Mouse (Mus musculus) CH12.LX (cell line): ENCODE results near the gene Mcrs1. TPM values are rescaled to one million over a fixed set of nuclear protein-coding genes. Genes with fewer than 3 reads are reported as not detected.
"Not testable (repeated sequence)": the region's sequence is repeated elsewhere in the genome, so short reads cannot be mapped to it uniquely, and the experiment has no call there.

ENCODE experiments used
- DNase-seq: peaks from one replicate; pipeline ENCODE4 v3.0.0-alpha.2; 2013; ENCODE audit errors: extremely low read depth
- H3K27ac ChIP-seq: 2 replicates; pipeline ENCODE4 v1.5.1; 2012; ENCODE audit warnings: low read depth, mild to moderate bottlenecking, control low read depth, moderate library complexity; ENCODE audit not compliant: insufficient read depth
- H3K27me3 ChIP-seq: replicated peaks from 2 replicates; pipeline ENCODE3; 2012; ENCODE audit warnings: inconsistent platforms
- H3K36me3 ChIP-seq, 2 experiments: replicated peaks in 1 of 2; 2 replicates each; pipeline versions ENCODE3 to v1.6.1; 2012; ENCODE audit warnings: inconsistent platforms in 1 of 2, low read length in 1 of 2, mild to moderate bottlenecking in 1 of 2, mixed read lengths in 1 of 2, moderate library complexity in 1 of 2; ENCODE audit not compliant: control insufficient read depth in 1 of 2, insufficient read depth in 1 of 2
- H3K4me1 ChIP-seq, 2 experiments: 2 replicates each; pipeline ENCODE4 v1.6.1; 2012; ENCODE audit warnings: inconsistent platforms in 1 of 2, moderate library complexity in 1 of 2; ENCODE audit not compliant: insufficient read depth in 2 of 2, control insufficient read depth in 1 of 2
- H3K4me2 ChIP-seq: 2 replicates; pipeline ENCODE4 v1.6.1; 2012; ENCODE audit warnings: low read depth, mild to moderate bottlenecking, control low read depth; ENCODE audit not compliant: poor library complexity, insufficient read depth, severe bottlenecking
- H3K4me3 ChIP-seq, 3 experiments: fragments of 150-350 bp in 1 of 3; sonication (generic) in 1 of 3; replicated peaks in 1 of 3; 2 replicates each; pipeline versions ENCODE3 to v1.5.1; 2011 to 2012; ENCODE audit warnings: low read depth in 2 of 3, low read length in 2 of 3, mild to moderate bottlenecking in 2 of 3, moderate library complexity in 2 of 3, control low read depth in 1 of 3, improper control_type of control experiment in 1 of 3, inconsistent platforms in 1 of 3, mixed read lengths in 1 of 3; ENCODE audit not compliant: poor library complexity in 1 of 3
- H3K79me2 ChIP-seq: replicated peaks from 2 replicates; pipeline ENCODE4 v1.6.1; 2012; ENCODE audit warnings: mild to moderate bottlenecking, moderate library complexity; ENCODE audit not compliant: control insufficient read depth, poor library complexity, insufficient read depth, severe bottlenecking; ENCODE audit errors: extremely low read depth
- H3K9ac ChIP-seq: 2 replicates; pipeline ENCODE4 v1.6.1; 2012; ENCODE audit warnings: low read depth, mild to moderate bottlenecking, control low read depth, moderate library complexity; ENCODE audit not compliant: insufficient read depth
- H3K9me3 ChIP-seq: replicated peaks from 2 replicates; pipeline ENCODE3; 2012; ENCODE audit warnings: low read length, inconsistent platforms, mixed read lengths
- CHD1 ChIP-seq: IDR thresholded peaks from 2 replicates; pipeline ENCODE4 v1.6.1; 2012; ENCODE audit warnings: low read depth, low read length, improper control_type of control experiment, inconsistent platforms
- E2F4 ChIP-seq: IDR thresholded peaks from 2 replicates; pipeline ENCODE4 v1.6.1; 2011; ENCODE audit warnings: low read depth, low read length, improper control_type of control experiment; ENCODE audit not compliant: insufficient replicate concordance
- EP300 ChIP-seq: IDR thresholded peaks from 2 replicates; pipeline ENCODE4 v1.6.1; 2011; ENCODE audit warnings: low read length, improper control_type of control experiment
- GABPA ChIP-seq: IDR thresholded peaks from 2 replicates; pipeline ENCODE4 v1.6.1; 2012; ENCODE audit warnings: low read depth, low read length, improper control_type of control experiment, inconsistent platforms; ENCODE audit not compliant: insufficient replicate concordance
- IRF4 ChIP-seq: IDR thresholded peaks from 2 replicates; pipeline ENCODE4 v1.6.1; 2014; ENCODE audit warnings: low read depth, mild to moderate bottlenecking, inconsistent platforms, low read length, improper control_type of control experiment
- JUN ChIP-seq: IDR thresholded peaks from 2 replicates; pipeline ENCODE4 v1.6.1; 2011; ENCODE audit warnings: low read depth, mild to moderate bottlenecking, low read length, improper control_type of control experiment, moderate library complexity; ENCODE audit not compliant: insufficient read depth
- KAT2A ChIP-seq: IDR thresholded peaks from 2 replicates; pipeline ENCODE4 v1.6.1; 2012; ENCODE audit warnings: low read length, improper control_type of control experiment, inconsistent platforms; ENCODE audit not compliant: insufficient replicate concordance
- MAFK ChIP-seq: IDR thresholded peaks from 2 replicates; pipeline ENCODE4 v1.6.1; 2011; ENCODE audit warnings: low read length, improper control_type of control experiment; ENCODE audit not compliant: insufficient replicate concordance
- MEF2A ChIP-seq: IDR thresholded peaks from 2 replicates; pipeline ENCODE4 v1.6.1; 2014; ENCODE audit warnings: low read depth, mild to moderate bottlenecking, inconsistent platforms, low read length, improper control_type of control experiment, borderline replicate concordance
- MYC ChIP-seq: IDR thresholded peaks from 2 replicates; pipeline ENCODE4 v1.6.1; 2011; ENCODE audit warnings: low read depth, mild to moderate bottlenecking, improper control_type of control experiment, low read length
- NRF1 ChIP-seq: IDR thresholded peaks from 2 replicates; pipeline ENCODE4 v1.6.1; 2014; ENCODE audit warnings: low read depth, mild to moderate bottlenecking, inconsistent platforms, low read length, improper control_type of control experiment, moderate library complexity
- POLR2A ChIP-seq: IDR thresholded peaks from 2 replicates; pipeline ENCODE4 v1.6.1; 2011; ENCODE audit warnings: low read depth, mild to moderate bottlenecking, improper control_type of control experiment, low read length
- POLR2AphosphoS2 ChIP-seq: IDR thresholded peaks from 2 replicates; pipeline ENCODE4 v1.6.1; 2011; ENCODE audit warnings: low read depth, low read length, improper control_type of control experiment
- SIN3A ChIP-seq: IDR thresholded peaks from 2 replicates; pipeline ENCODE4 v1.6.1; 2012; ENCODE audit warnings: low read length, improper control_type of control experiment, inconsistent platforms
- TBP ChIP-seq: conservative IDR thresholded peaks from 2 replicates; pipeline ENCODE4 v1.6.1; 2011; ENCODE audit warnings: low read depth, low read length, improper control_type of control experiment
- UBTF ChIP-seq: IDR thresholded peaks from 2 replicates; pipeline ENCODE4 v1.6.1; 2012; ENCODE audit warnings: low read depth, mild to moderate bottlenecking, inconsistent platforms, low read length, improper control_type of control experiment, moderate library complexity
- USF1 ChIP-seq: IDR thresholded peaks from 2 replicates; pipeline ENCODE4 v1.6.1; 2014; ENCODE audit warnings: low read depth, mild to moderate bottlenecking, inconsistent platforms, low read length, improper control_type of control experiment
- dilution Hi-C: fragments of 300-500 bp; cut with MboI; formaldehyde crosslinking; loops from 2 replicates; pipeline ENCODE4 v1.14.3; 2020; ENCODE audit warnings: low sequenced_read_pairs; ENCODE audit not compliant: extremely low pct_unique_long_range_greater_than_20kb, extremely low pct_ligation_motif_present
- in situ Hi-C: fragments of 300-500 bp; cut with MboI; formaldehyde crosslinking; loops from 3 replicates; pipeline ENCODE4 v1.14.3; 2019; ENCODE audit warnings: low sequenced_read_pairs, low pct_ligation_motif_present, low pct_unique_long_range_greater_than_20kb, mixed read lengths
- polyA plus RNA-seq: library from polyadenylated mRNA; unstranded; fragments of >175 nt; gene quantifications from 2 replicates; pipeline ENCODE4 v1.2.1, GENCODE M21; 2012; ENCODE audit warnings: low read depth; ENCODE audit not compliant: insufficient read length
- total RNA-seq, 2 experiments: library from RNA; depleted of rRNA; stranded (reverse); fragments of 300-350 nt in 1 of 2; fragments of >200 nt in 1 of 2; gene quantifications; 2 replicates each; pipeline ENCODE4 v1.2.3; 2012 to 2014

Gene Mcrs1
- total and polyA plus RNA-seq, 3 experiments: 75.9 to 105 (median 85.1) TPM

GRCm38 (mm10) chr15:99253175-99253479 lies 1.4 kb upstream of the Mcrs1 start:
- Histone ChIP-seq H3K36me3 (peaks cover 14 to 25% of the 10 kb centered on the region in 2 experiments), H3K4me1 (peaks cover 8 to 39% of the 10 kb centered on the region in 2 experiments)
- dilution Hi-C loops, H3K27ac ChIP-seq, in situ Hi-C loops, H3K9me3 ChIP-seq, DNase-seq, H3K4me3 ChIP-seq, H3K9ac ChIP-seq, H3K79me2 ChIP-seq, H3K27me3 ChIP-seq, H3K4me2 ChIP-seq: not testable (repeated sequence)
- TF ChIP-seq MAFK: 0 out of 2 replicates have a peak, but pooled peaks have one; percentile 15

GRCm38 (mm10) chr15:99252381-99253174 lies 817 bp upstream of the Mcrs1 start:
- peak; percentile 46 for DNase-seq
- Histone ChIP-seq H3K4me1 (peaks cover 8 to 39% of the 10 kb centered on the region in 2 experiments), H3K27me3 (no peaks in the 10 kb centered on the region), H3K9ac (peak overlapping the region; percentile 87), H3K36me3 (peaks cover 19 to 31% of the 10 kb centered on the region in 2 experiments), H3K9me3 (no peaks in the 10 kb centered on the region), H3K4me2 (peak overlapping the region; percentile 90), H3K79me2 (peaks cover 2% of the 10 kb centered on the region; the same call in 1 of the 2 replicates), H3K4me3 (peak overlapping the region; percentile 67 to 100 (median 85)), H3K27ac (peak overlapping the region; percentile 37)
- dilution Hi-C loops (no loop called here), in situ Hi-C loops (no loop called here)
- TF ChIP-seq TBP: peak; percentile 92
- no peak for TF ChIP-seq UBTF
- TF ChIP-seq GABPA: 0 out of 2 replicates have a peak, but pooled peaks have one; percentile 2

GRCm38 (mm10) chr15:99251111-99251510 lies 650 bp downstream of the Mcrs1 start:
- peak overlapping the region; percentile 34 for H3K9ac ChIP-seq
- peaks cover 8 to 39% of the 10 kb centered on the region in 2 experiments for H3K4me1 ChIP-seq
- H3K27ac ChIP-seq, H3K9me3 ChIP-seq, dilution Hi-C loops, in situ Hi-C loops, H3K27me3 ChIP-seq, H3K79me2 ChIP-seq, DNase-seq: not testable (repeated sequence)
- peaks cover 30 to 45% of the 10 kb centered on the region in 2 experiments for H3K36me3 ChIP-seq
- peak overlapping the region; percentile 51 to 85 (median 57) for H3K4me3 ChIP-seq
- H3K4me2 ChIP-seq: peak overlapping the region; percentile 70

- H3K27ac ChIP-seq: no peak overlapping the region
- H3K4me2 ChIP-seq: no peak overlapping the region
- in situ Hi-C loops: no loop called here
- no peaks in the 10 kb centered on the region for H3K27me3 ChIP-seq
- H3K79me2 ChIP-seq: peaks cover 2% of the 10 kb centered on the region; the same call in 1 of the 2 replicates
- peaks cover 4 to 31% of the 10 kb centered on the region in 2 experiments for H3K4me1 ChIP-seq
- H3K4me3 ChIP-seq: no peak overlapping the region
- no peak overlapping the region for H3K9ac ChIP-seq
- no peaks in the 10 kb centered on the region for H3K9me3 ChIP-seq
- dilution Hi-C loops: no loop called here
- H3K36me3 ChIP-seq: peaks cover 38 to 53% of the 10 kb centered on the region in 2 experiments
- DNase-seq: no peak
- TF ChIP-seq GABPA: no peak
- TF ChIP-seq USF1: no peak
- TF ChIP-seq MEF2A: no peak
- no peak for TF ChIP-seq E2F4
- TF ChIP-seq TBP: no peak
- no peak for TF ChIP-seq MYC
- TF ChIP-seq KAT2A: no peak
- no peak for TF ChIP-seq EP300
- TF ChIP-seq CHD1: no peak
- TF ChIP-seq JUN: no peak
- no peak for TF ChIP-seq POLR2AphosphoS2
- TF ChIP-seq SIN3A: no peak
- no peak for TF ChIP-seq NRF1
- no peak for TF ChIP-seq POLR2A
- TF ChIP-seq UBTF: no peak
- no peak for TF ChIP-seq IRF4
Measured at GRCm38 (mm10) chr15:99249938-99250337, 1.8 kb downstream of the Mcrs1 start.
